Mouse (Mus musculus) T-cell, adult 2 months (primary cell): ENCODE measurements around the gene Scn9a.

Experiments used
- DNase-seq: peaks from one replicate; pipeline ENCODE4 v3.0.0; 2022; ENCODE audit warnings: low spot score

The Scn9a gene

DNA sequence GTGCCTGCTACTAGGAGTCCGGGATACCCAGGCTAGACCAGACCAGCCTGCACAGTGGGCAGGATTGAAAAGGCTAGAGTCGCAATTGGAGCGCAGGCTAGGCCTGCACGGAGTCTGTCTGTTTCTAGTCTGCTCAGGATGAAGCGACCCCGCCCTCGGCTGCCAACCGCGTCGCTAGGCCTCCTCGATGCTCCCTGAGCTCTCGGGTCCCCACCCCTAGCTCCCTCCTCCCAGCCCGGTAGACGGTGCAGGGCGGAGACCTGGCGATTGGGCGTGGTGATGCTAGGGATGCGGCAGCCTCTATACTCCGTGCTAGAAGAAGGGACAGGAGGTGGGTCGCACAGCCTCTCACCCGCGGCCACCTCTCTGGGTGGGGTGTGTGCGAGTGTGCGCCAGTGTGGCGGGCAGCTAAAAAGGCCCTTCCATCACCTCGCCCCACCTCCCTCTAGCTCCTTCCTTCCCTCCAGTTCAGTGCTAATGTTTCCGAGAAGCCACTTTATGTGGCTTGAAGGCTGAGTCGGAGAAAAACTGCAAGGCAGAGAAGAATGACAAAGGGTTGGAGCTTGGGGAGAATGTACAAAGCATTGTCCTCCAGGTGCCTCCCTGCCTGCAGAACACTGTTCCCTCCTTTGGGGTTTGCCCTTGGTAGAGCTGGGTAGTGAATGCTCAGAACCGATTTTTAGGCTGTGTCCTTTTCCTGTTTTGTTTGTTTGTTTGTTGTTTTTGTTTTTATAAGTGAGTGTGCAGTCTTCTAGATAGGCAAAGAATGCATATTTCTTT lies at the start of gene Scn9a:
Gene Scn9a (minus strand): TSS at position 383 of the 780 bp plus-strand sequence.
- DNase-seq = no peak

DNA sequence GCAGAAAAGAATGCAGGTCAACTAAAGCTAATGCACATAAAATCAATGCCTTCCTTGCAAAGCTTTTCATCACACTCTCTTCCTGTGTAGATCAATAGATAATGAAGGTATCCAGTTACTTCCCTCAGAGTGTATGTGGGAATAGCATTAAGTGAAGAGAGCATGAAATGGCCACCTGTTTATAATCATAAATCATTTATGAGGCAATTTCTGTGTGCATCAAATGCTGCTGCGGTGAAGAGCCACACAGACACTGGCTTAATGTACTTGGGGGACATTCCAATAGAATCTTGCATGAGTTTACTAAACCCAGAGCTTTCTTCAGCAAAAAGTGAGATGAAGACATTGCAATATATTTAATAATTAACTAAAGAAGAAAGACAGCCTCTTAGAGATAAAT lies 27.2 kb upstream of the Scn9a start:
- no peak for DNase-seq

DNA sequence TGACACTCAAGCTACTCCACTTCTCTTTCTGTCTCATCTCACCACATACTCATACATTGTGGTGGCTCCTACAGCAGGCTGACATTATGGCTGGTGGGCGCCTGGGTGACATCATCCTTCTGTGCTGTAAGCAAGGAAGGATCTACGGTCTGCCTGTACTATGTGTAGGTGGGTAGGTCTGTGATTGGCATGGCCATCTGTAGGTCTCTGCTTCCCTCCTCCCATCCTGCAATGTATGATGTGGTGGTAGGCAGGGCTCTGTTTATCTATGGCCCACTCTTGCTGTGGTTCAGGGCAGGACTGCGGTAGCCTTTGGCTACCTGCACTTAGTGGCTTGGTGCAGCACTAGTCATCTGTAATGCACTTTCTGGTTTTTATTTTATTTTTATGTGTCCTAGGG lies 21.7 kb upstream of the Scn9a start:
- DNase-seq = no peak

DNA sequence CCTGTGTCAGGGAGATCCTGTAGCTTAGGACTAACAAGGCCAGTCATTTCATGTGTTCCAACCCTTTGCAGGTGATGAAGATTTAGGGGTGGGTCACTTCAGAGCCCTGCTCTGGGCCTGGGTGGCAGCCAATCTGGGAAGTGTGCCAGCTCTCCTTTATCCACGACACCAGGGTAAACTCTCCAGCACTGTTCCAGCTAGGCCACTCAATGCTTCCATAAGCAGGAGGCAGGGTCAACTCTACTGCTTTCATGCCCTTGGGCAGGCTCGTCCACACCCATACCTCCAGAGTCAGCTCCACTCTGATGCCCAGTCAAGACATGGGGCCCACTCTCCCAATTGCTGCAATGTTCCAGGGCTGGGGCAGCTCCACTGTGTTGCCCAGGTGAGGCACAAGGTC lies 20.7 kb upstream of the Scn9a start:
- no peak for DNase-seq

DNA sequence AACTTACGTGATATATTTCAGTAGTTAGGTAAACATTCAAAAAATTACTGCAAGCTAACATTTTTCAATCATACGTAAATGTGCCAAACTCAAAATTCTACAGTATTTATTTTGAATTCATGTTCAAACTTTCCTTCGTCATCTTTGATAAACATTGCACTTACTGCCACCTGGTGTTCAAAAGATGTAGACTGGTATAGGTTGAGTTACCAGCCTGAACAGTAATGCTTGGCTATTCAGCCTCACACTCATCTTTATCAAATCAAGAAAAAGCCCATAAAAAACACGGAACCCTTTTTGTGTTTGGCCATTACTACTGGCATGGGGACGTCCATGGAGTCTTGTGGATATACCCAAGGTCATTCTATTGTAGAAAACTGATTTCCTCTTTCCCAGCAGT lies 9.6 kb upstream of the Scn9a start:
- no peak for DNase-seq

DNA sequence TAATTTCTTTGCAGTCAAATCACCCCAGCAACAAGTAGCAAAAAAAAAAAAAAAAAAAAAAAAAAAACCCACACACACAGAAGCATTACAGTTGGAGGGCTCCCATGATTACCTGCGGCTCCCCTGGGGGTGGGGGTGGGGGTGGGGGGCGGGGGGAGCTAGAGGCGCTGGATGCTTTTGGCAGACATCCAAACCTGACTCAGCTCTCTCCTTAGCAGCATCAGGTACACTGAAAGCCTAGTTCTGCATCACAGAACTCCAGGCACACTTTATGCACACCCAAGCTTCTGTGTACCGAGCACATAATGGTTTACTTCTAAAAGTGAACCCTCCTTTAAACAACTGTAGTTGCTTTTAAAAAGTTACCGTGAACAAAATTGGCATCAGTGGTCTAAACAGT lies 2.0 kb downstream of the Scn9a start:
- no peak for DNase-seq

DNA sequence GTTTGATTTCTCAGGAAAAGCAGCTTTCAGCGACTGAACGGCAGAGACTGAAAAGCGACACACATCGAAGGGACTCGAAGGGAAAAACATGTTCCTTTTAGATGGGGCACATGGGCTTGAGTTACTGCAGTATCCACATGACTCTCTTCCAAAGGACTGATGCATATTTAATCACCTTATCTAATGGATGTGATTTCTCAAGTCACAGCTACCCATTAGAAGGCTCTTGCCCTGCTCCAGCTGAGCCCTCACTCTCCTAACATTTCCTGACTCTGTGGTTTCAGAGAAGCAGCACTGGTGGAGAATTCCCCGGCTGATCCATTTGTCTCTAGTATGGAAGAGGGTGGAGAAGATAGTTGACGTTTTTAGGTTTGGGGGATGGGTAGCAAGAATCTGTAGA lies 23.7 kb downstream of the Scn9a start:
- no peak for DNase-seq

DNA sequence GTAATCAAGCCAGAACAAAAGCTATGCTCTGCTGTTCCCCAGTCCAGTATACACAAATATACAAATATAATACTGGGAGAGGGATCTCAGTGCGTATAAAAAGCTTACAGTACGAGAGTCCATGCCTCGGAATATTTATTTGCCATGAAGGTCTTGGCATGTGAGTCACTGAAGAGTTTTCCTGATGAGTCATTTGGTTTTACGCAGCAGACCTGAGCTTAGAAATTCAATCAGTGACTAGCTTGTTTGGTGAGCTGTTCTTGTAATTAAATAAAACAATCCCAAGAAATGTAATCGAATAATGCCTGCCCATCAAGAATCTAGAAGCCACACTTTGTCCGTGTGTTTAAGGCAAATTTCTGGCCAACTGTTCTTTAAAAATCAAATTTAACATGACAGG lies 37.4 kb downstream of the Scn9a start:
- DNase-seq = no peak

DNA sequence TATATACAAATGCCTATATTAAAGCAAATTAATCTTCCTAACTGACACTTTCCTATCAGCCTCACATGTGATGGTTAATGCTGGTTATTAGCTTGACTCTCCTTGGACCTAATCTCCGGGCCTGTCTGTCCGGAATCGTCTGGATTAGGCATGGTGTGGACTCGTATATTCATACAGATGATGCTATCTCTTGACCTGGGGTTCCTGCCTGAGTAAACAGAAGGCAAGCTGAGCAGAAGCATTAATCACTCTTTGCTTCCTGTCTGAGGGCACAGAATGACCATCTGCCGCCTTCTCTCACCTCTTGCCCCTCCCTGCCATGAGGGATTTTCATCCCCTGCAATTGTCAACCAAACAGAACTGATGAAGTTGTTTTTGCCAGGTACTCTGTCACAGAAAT lies 38.6 kb downstream of the Scn9a start:
- no peak for DNase-seq

DNA sequence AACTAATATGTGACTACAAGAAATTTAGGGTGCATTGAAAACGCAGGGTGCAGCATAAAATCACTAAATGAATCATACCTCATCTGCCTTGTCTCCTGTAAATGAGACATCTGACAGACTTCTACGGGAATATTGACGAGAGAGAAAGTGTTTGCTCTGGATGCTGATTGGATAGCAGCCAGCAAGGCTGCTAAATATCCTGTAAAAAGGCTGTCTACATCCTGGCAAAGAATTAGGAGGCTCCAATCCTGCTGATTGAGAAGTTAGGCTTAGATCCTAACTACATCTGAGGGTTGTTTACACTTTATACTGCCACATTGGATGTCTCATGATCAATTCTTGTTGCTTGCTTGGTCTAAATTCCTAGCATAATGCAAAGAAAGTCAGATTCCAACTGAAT lies 44.6 kb downstream of the Scn9a start:
- DNase-seq = no peak

DNA sequence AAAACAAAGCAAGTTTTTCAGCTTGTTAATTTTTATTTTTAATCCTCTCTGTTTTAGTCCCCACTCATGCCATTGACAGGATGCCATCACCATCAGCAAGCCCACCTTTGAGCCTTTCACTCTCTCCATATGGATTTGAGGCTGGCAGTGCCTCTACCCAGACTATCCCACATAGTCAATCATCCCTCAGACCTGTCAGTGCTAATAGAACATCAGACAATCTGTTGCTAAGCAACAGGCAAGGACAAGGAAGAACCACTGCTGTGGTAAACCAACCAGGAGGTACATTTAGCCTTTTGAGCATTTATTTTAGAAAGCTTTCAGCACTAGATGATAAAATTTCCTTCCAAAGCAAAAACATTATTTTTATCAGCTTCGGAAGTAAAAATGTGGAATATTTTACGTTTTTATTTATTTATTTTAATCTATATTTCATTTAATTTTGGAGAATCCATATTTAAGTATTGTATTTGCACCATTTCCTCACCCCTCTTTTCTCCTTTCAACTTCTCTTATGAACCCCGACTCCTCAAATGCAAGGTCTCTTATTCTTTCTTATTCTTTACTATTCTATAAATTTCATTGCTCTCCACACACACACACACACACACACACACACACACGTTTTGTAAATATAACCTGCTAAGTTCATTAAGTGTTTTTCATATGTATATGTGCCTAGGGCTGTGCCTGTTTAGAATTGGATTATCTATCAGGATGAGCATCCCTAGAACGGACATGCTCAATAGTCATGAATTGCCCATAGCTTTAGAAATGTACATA lies 54.5 kb downstream of the Scn9a start:
- no peak for DNase-seq

DNA sequence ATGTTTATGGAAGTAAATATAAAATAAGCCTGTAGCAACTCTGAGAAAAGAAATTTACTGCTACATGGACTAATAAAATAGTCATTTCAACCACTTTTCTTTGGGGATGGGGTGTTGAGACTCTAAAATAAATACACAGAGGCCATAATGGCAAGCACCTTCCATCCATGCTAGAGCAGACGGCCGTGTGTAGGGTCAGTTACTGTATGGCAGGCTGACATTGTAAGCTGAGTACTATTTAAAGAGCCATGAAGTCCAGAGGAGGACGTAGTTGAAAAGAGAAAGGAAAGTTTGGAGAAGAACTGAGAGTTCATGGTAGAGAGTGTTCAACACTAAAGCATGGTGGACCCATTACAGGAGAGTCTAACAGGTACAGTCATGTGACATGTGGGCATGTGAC lies 86.5 kb downstream of the Scn9a start:
- DNase-seq = no peak

DNA sequence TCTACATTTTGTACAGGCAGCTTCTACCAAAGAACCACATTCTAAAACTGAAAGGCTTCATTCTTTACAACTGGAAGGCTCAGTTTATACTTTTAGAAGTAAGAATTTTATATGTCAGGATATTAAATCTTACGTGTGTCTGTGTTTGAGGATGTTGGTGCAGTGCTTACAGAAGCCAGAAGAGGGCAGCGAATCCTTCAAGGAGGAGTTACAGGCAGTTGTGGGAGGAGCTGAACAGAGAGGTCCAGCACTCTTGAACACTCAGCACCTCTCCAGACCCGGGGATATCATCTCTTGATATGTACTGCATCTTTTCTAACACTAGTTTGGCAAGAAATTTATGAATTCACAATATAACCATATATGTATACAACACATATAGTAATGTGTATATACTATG lies 114.8 kb downstream of the Scn9a start:
- no peak for DNase-seq

DNA sequence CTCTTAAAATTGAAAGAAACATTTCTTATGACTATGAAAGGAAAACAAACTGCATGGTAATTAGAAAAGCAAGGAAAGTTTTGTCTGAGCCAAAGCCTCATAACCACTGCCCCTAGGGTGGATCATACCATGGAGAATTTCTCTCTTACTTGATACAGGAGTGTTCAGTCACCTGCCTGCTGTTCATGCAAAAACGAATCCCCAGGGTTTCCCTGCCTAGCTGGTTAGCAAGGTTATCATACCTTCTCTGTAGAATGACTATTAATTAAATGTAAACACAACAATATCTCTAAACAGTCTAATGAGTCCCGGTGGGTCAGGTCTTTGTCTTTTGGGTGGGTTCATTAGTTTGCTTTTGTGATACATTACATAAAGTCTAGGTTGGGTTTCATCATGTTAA lies 123.3 kb downstream of the Scn9a start:
- no peak for DNase-seq

DNA sequence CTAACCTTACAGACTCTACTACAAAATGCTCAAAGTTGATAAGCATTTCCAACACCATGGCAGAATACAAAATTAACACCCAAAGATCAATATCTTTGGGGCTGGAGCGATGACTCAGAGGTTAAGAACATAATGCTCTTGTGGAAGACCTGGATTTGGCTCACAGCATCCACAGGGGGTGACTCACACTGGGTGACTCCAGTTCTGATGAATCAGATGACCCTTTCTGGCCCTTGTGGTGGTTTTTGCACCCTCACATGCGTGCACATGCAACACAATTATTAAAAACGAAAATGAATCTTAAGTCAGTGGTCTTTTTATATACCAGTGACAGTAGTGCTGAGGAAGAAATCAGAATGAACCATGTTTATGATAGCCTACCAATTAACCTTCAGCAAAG lies 126.7 kb downstream of the Scn9a start:
- no peak for DNase-seq

DNA sequence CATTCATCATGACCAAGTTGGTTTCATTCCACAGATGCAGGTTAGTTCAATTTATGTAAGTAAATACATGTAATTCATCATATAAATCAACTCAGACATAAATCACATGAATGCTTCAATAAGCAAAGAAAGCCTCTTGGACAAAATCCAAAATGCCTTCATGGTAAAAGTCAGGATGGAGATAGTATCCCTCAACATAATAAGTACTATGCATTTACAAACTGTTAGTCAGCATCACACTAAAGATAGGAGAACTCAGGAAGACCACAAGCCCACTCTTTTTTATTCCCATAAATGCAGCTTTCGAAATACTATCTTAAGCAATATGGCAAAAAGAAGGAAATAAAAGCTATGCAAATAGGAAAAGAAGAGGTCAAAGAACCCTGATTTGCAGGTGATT lies 127.1 kb downstream of the Scn9a start:
- DNase-seq = no peak

DNA sequence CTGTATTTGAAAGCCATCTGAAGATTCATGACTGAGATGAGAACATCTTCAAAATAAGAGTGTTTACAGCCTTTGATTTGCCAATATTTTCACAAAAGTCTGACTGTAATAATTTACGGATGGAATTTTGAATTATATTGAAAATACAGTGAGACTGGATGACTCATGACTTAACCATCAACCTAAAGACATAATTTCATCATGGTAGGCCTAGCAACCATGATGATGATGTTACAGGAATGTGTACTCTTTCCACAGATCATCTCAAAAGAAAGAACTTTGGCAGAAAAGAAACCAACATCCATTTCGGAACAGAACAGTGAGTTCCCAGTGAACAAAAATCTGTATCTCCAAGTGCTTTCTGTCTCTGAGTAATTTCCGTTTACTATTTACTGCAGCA lies 132.6 kb downstream of the Scn9a start:
- no peak for DNase-seq

DNA sequence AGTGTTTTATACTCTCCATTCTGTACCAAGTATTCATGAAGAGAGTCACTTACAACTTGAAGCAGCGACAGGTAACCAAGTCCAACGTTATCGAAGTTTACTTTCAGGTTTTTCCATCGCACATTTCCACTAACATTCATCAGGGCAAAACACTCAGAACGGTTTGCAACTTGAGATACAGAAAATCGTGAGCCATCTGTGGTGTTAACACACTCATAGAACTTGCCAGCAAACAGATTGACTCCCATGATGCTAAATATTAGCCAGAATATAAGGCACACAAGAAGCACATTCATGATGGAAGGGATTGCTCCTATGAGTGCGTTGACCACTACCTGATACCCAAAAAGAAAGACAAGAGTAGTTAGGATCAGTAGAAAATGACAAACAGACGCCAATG lies 140.2 kb downstream of the Scn9a start:
- DNase-seq = no peak

DNA sequence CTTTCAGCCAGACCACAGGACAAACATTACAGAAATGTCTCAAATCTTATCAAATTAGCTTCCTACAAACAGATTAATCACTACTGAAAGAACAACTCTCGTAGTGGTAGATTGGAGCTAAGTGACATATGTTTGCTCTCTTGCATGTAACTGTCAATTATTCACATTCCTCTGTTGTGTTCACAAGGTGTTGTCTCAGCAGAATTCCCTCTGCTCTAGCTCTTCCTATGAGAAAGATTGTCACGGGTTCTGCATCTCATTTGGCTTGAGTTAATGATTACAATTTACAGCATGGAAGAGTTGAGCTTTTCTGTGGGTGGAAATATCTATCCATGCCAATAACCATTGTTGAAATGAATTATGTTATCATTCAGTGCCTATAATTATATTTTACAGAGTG lies 156.4 kb downstream of the Scn9a start:
- no peak for DNase-seq

DNA sequence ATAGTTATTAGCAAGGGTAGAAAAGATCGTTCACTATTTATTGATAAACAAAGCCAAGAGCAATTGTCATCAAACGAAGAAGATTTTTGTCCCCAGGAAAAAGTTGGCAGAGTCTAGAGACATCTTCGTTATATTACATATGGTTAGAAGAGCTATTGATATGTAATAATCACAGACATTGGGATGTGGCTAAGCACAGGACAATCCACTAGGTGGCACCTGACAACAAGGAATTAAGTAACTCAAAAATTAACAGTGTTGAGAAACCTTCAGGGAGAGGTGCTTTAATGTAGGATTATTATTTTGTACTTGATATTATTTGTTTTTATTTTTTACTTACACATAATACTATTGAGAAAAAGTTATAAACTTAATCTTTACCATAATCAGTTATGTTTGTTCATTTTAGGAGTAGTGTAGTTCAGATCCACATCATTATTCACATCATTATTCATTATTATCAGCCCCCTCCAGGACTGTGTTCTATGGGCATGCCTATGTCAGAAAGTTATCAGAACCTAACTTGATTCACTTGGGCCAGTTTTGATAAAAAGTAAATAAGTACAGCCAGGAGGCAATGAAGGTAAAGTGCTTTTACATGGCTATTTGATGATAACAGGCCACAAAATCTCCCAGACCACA lies 161.5 kb downstream of the Scn9a start:
- no peak for DNase-seq

DNA sequence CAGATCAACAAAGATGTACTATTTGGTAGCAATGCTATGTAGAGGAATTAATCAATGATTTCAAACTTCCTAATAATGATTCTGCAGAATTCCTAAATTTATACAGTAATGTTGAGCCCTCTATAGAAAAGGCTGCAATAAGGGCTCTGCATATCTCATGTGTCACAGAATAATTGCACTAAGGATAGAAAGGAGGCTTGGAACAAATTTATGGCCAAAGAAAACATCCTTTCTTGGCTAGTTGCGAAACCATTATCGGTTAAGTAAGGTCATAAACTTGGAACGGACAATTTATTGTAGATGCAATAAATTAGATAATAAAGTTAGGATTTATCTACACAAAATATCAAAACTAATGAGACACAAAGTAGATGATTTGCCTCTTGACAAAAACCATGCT lies 169.3 kb downstream of the Scn9a start:
- DNase-seq = no peak

DNA sequence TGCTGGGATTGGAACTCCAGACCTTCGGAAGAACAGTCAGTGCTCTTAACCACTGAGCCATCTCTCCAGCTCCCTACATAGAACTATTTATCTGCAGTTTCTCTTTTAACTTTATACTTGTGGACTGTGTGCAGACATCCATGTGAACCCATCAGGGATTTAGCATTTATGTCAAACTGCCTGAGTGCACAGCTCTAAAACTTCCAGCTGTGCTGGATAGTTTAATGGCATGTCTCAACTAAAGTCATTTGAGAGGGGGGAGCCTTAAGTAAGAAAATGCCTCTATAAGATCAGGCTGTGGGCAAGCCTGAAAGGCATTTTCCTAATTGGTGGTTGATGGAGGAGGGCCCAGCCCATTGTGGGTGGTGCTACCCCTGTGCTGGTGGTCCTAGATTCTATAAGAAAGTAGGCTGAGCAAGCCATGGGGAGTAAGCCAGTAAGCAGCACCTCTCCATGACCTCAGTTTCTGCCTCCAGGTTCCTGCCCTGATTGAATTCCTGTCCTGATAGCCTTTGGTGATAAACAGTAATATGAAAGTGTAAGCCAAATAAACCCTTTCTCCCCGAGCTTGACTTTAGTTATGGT lies 169.8 kb downstream of the Scn9a start:
- no peak for DNase-seq

DNA sequence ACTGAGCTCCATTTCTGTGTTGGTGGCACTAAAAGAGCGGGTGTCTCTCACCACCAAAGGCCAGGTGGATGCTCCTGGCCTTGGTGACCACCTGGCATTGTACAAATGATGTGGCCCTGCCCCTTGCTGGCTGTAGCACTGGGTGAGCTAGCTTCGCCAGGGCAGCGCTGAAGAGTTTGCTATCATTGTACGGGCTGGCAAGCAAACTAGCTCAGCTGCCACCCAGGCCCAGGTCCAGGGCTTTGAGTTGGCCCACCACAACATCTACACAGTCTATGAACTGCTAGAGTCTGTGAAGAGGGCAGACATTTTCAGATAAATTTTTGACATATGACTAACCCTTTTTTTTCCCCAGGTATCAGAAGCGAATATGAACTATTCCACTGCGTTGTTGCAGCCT lies 170.8 kb downstream of the Scn9a start:
- no peak for DNase-seq
